15 mouse cellular contexts compared by ENCODE assay signal in genomic region chr14:80026078-80026477, GRCm38 (mm10). TPM values are rescaled to one million over a fixed set of nuclear protein-coding genes. Genes with fewer than 3 reads are reported as not detected.
DNase-seq lines count a peak whose midpoint lies in the region; ATAC-seq and TF ChIP-seq lines count a peak whose summit lies in the region.
"Had no signal": no experiment of that assay in that cellular context is flagged by ENCODE, and none has a peak within 500 bp of the region (broad histone marks: within the 10 kb centered on the region; RNA-seq: fewer than 3 reads in every experiment).

No protein-coding gene starts in this region.

- no peak for TF ChIP-seq CTCF in CH12.LX (conservative IDR thresholded peaks at IDR 0.05 in 1 of 2, IDR thresholded peaks at IDR 0.05 in 1 of 2; ENCODE audit: low read depth in 2 of 2, low read length in 2 of 2)
- no peak for TF ChIP-seq CTCF in hindbrain, postnatal 0 days (IDR thresholded peaks at IDR 0.05; ENCODE audit: low read depth)

- no peak overlapping the region for H3K4me2 ChIP-seq in kidney, embryonic 16.5 days (replicated peaks; ENCODE audit: low read depth, low read length)
- H3K4me2 ChIP-seq in CH12.LX (ENCODE audit: insufficient read depth, low read depth, poor library complexity, severe bottlenecking) = peak overlapping the region; percentile 50
- H3K4me2 ChIP-seq in hindbrain, postnatal 0 days (ENCODE audit: low read depth, low read length) = no peak overlapping the region
- H3K4me2 ChIP-seq: embryonic facial prominence, embryonic 13.5 days; liver, embryonic 12.5 days had no signal

- no peaks in the 10 kb centered on the region for H3K4me1 ChIP-seq in kidney, embryonic 16.5 days (ENCODE audit: insufficient read depth, low read length)
- H3K4me1 ChIP-seq in CH12.LX (ENCODE audit: control insufficient read depth in 1 of 2, insufficient read depth in 2 of 2) = peaks cover 4 to 13% of the 10 kb centered on the region in 2 experiments; a peak in 3 of 4 replicates
- no peaks in the 10 kb centered on the region for H3K4me1 ChIP-seq in hindbrain, postnatal 0 days (ENCODE audit: insufficient read depth, low read length)
- H3K4me1 ChIP-seq: liver, embryonic 12.5 days had no signal

- no peaks in the 10 kb centered on the region for H3K36me3 ChIP-seq in kidney, embryonic 16.5 days (ENCODE audit: insufficient read depth, low read length)
- peaks cover 4 to 8% of the 10 kb centered on the region in 2 experiments for H3K36me3 ChIP-seq in CH12.LX (replicated peaks in 1 of 2; ENCODE audit: control insufficient read depth in 1 of 2, insufficient read depth in 1 of 2, low read length in 1 of 2)
- H3K36me3 ChIP-seq in hindbrain, postnatal 0 days (ENCODE audit: insufficient read depth, low read length) = no peaks in the 10 kb centered on the region
- H3K36me3 ChIP-seq: embryonic facial prominence, embryonic 13.5 days; liver, embryonic 12.5 days had no signal

- dilution Hi-C loops in CH12.LX (cut with MboI; ENCODE audit: extremely low pct_ligation_motif_present, extremely low pct_unique_long_range_greater_than_20kb, low sequenced_read_pairs) = no loop called here

- TF ChIP-seq EP300 in CH12.LX (IDR thresholded peaks at IDR 0.05; ENCODE audit: low read length) = 0 out of 2 replicates have a peak, but pooled peaks have one; percentile 19

- no peaks in the 10 kb centered on the region for H3K79me2 ChIP-seq in CH12.LX (replicated peaks; ENCODE audit: control insufficient read depth, extremely low read depth, insufficient read depth, poor library complexity, severe bottlenecking)

- TF ChIP-seq RAD21 in CH12.LX (IDR thresholded peaks at IDR 0.05; ENCODE audit: low read depth, low read length) = no peak

- 40% methylated on average over 6 of the region's 6 CpGs for WGBS in kidney, embryonic 16.5 days
- WGBS in hindbrain, postnatal 0 days = 44% methylated on average over 6 of the region's 6 CpGs

- intact Hi-C loops in left cerebral cortex, postnatal 4 days (cut with DNase I) = no loop called here

- no peak for DNase-seq in kidney, postnatal 36 days
- DNase-seq in CH12.LX (ENCODE audit: extremely low read depth) = peak; percentile 52
- peak; percentile 23 for DNase-seq in Muller cell, postnatal 12 days (ENCODE audit: inconsistent ontology term)
- DNase-seq in left cerebral cortex, postnatal 4 days = peak; percentile 27
- no peak for DNase-seq in hindbrain, postnatal 0 days (ENCODE audit: low spot score)
- no peak for DNase-seq in right cerebral cortex, postnatal 14 days
- DNase-seq: adrenal gland, adult 8-10 months; cerebellum, postnatal 25 days; heart, postnatal 4 days; thymus, postnatal 4 days had no signal

- H3K9me3 ChIP-seq in kidney, embryonic 16.5 days (ENCODE audit: low read length) = no peaks in the 10 kb centered on the region
- no peaks in the 10 kb centered on the region for H3K9me3 ChIP-seq in CH12.LX (replicated peaks; ENCODE audit: low read length)
- H3K9me3 ChIP-seq in hindbrain, postnatal 0 days (ENCODE audit: low read length) = no peaks in the 10 kb centered on the region
- H3K9me3 ChIP-seq: embryonic facial prominence, embryonic 13.5 days; liver, embryonic 12.5 days had no signal

- no peak for TF ChIP-seq POLR2A in CH12.LX (IDR thresholded peaks at IDR 0.05; ENCODE audit: low read depth, low read length)

- H3K4me3 ChIP-seq in kidney, embryonic 16.5 days (ENCODE audit: low read length) = no peak overlapping the region
- no peak overlapping the region for H3K4me3 ChIP-seq in CH12.LX (replicated peaks in 1 of 3; ENCODE audit: low read depth in 2 of 3, low read length in 2 of 3, poor library complexity in 1 of 3)
- H3K4me3 ChIP-seq in hindbrain, postnatal 0 days (ENCODE audit: low read length) = no peak overlapping the region
- H3K4me3 ChIP-seq: embryonic facial prominence, embryonic 13.5 days; liver, embryonic 12.5 days had no signal

- no peak overlapping the region for H3K27ac ChIP-seq in kidney, embryonic 16.5 days (ENCODE audit: low read length)
- no peak overlapping the region for H3K27ac ChIP-seq in CH12.LX (ENCODE audit: insufficient read depth, low read depth)
- H3K27ac ChIP-seq in hindbrain, postnatal 0 days = no peak overlapping the region
- H3K27ac ChIP-seq: embryonic facial prominence, embryonic 13.5 days; liver, embryonic 12.5 days had no signal

- in situ Hi-C loops in CH12.LX (cut with MboI; ENCODE audit: low pct_ligation_motif_present, low pct_unique_long_range_greater_than_20kb, low sequenced_read_pairs) = no loop called here

- no peak overlapping the region for H3K9ac ChIP-seq in kidney, embryonic 16.5 days (replicated peaks; ENCODE audit: low read length)
- H3K9ac ChIP-seq in CH12.LX (ENCODE audit: insufficient read depth, low read depth) = no peak overlapping the region
- H3K9ac ChIP-seq in hindbrain, postnatal 0 days (replicated peaks; ENCODE audit: low read length) = no peak overlapping the region
- H3K9ac ChIP-seq: embryonic facial prominence, embryonic 13.5 days; liver, embryonic 12.5 days had no signal

- no peaks in the 10 kb centered on the region for H3K27me3 ChIP-seq in kidney, embryonic 16.5 days (ENCODE audit: insufficient read depth, low read length)
- no peaks in the 10 kb centered on the region for H3K27me3 ChIP-seq in CH12.LX (replicated peaks)
- H3K27me3 ChIP-seq in hindbrain, postnatal 0 days (ENCODE audit: insufficient read depth, low read length) = no peaks in the 10 kb centered on the region
- H3K27me3 ChIP-seq: embryonic facial prominence, embryonic 13.5 days; liver, embryonic 12.5 days had no signal

- ATAC-seq in kidney, embryonic 16.5 days (ENCODE audit: low FRiP score, low TSS enrichment) = peak; percentile 63
- ATAC-seq in hindbrain, postnatal 0 days = no peak
- ATAC-seq: liver, embryonic 12.5 days had no signal

TF ChIP-seq in CH12.LX, 34 proteins besides CTCF, POLR2A, EP300 and RAD21:
- peak; percentile 88 for TF ChIP-seq ZNF384 (IDR thresholded peaks at IDR 0.05; ENCODE audit: low read depth, low read length)
- TF ChIP-seq USF2 (conservative IDR thresholded peaks at IDR 0.05; ENCODE audit: low read depth, low read length) = no peak

RNA-seq across cellular contexts. Expression of gene Olfm4, which starts 42.2 kb away (rescaled TPM):
- 1.8 and 1.9 TPM in 2 replicates for polyA plus RNA-seq in kidney, embryonic 16.5 days (2015; fragmentation: Nextera tagmentation; extraction: Ambion mirVana)
- total RNA-seq in CH12.LX (2012; rRNA removed) (6.5 and 6.8 TPM in 2 replicates), CH12.LX (2014; rRNA removed) (12.8 and 13.8 TPM in 2 replicates)
- polyA plus RNA-seq in CH12.LX (2012; ENCODE audit: insufficient read length, low read depth) = 24.9 and 29.8 TPM in 2 replicates
- 1 to 10 TPM; 1.6 to 3.3 TPM for total RNA-seq in left cerebral cortex, postnatal 4 days (2021)
- total RNA-seq in hindbrain, postnatal 0 days (2014; rRNA removed) = 0.68 and 1.2 TPM in 2 replicates
- 1.2 and 1.5 TPM in 2 replicates for polyA plus RNA-seq in hindbrain, postnatal 0 days (2015; fragmentation: Nextera tagmentation; extraction: Ambion mirVana)
- total RNA-seq: adrenal gland, adult 8-10 months; heart, adult 8-10 months; monocyte, adult 5-6 weeks had no signal

Comparison
In these comparisons a context has a peak if more than half of its experiments do, and no peak if none do; other contexts are left out.
1. DNase-seq: peak in CH12.LX (single experiment), Muller cell, postnatal 12 days (single experiment) and left cerebral cortex, postnatal 4 days (single experiment); none in kidney, postnatal 36 days (0 of 2), hindbrain, postnatal 0 days (single experiment) and right cerebral cortex, postnatal 14 days (single experiment).